8 mouse cellular contexts compared by ENCODE assay signal in the genomic region with DNA sequence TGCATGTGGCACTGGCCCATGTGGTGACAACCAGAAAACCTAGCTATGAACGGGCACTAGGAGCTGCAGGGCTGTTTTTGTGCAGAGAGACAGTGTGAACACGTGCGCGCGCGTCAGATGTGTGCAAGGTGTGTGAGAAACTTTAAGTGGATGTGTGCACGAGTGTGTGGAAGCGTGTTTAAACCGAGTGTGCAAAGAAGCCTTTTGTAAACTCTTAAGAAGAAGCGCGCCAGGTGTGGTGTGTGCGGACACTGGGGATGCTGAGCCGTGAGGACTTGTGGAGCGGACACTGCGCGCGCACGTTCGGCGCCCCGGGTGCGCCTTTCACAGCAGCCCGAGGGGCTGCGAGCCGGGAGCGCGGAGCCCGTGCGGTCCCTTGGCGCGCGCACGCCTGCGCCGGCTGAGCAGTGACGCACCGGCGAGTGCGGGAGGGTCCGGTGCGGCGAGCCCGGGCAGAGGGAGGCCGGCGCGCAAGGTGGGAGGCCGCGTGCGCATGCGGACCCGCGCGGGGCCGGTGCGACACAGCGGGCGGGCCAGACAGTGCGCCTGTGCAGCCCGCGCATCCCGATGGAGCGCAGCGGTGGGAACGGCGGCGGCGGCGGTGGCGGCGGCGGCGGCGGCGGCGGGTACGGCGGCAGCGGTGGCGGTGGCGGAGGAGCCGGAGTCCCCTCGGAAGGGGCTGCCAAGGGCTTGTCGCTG. TPM values are rescaled to one million over a fixed set of nuclear protein-coding genes. Genes with fewer than 3 reads are reported as not detected.
DNase-seq lines count a peak whose midpoint lies in the region; TF ChIP-seq lines count a peak whose summit lies in the region.

A gene (plus strand): TSS at position 443 of the 699 bp plus-strand sequence.

- no peaks in the 10 kb centered on the region for H3K79me2 ChIP-seq in liver, adult 2 months (ENCODE audit: control insufficient read depth, insufficient read depth, low read length)

- no peak for DNase-seq in liver, adult 2 months (ENCODE audit: extremely low read depth, low read depth, low spot score)
- no peak for DNase-seq in liver
- peak; percentile 71 to 78 for DNase-seq in cerebellum, adult 2 months
- peak; percentile 4 to 62 for DNase-seq in frontal cortex, adult 2 months (ENCODE audit: extremely low spot score in 1 of 2, low spot score in 1 of 2)
- peak; percentile 23 to 47 for DNase-seq in layer of hippocampus, postnatal 10 days (ENCODE audit: low spot score in 2 of 2)
- peak; percentile 0 for DNase-seq in lung, postnatal 14 days
- peak; percentile 43 for DNase-seq in right cerebral cortex, postnatal 4 days
- DNase-seq in urinary bladder, postnatal 25 days (ENCODE audit: low spot score): no peak

- no peak within 1 kb of the TSS for H3K27ac ChIP-seq in liver, adult 2 months (replicated peaks; ENCODE audit: insufficient read depth, low read depth, low read length)
- peak within 1 kb of the TSS; percentile 52; the same call in 1 of the 2 replicates for H3K27ac ChIP-seq in cerebellum, adult 2 months (ENCODE audit: insufficient read depth, low read length)

- peaks cover 10% of the 10 kb centered on the region for H3K27me3 ChIP-seq in liver, adult 2 months (ENCODE audit: control insufficient read depth, insufficient read depth, low read length)
- H3K27me3 ChIP-seq in cerebellum, adult 2 months (ENCODE audit: control insufficient read depth, insufficient read depth, low read length): no peaks in the 10 kb centered on the region

- peak within 1 kb of the TSS; percentile 16; the same call in 1 of the 2 replicates for H3K4me3 ChIP-seq in liver, adult 2 months (ENCODE audit: insufficient read depth, low read depth, low read length)
- peak within 1 kb of the TSS; percentile 98 for H3K4me3 ChIP-seq in cerebellum, adult 2 months (replicated peaks; ENCODE audit: insufficient read depth, low read depth, low read length)

- no peak for TF ChIP-seq POLR2A in liver, adult 2 months (IDR thresholded peaks at IDR 0.05; ENCODE audit: extremely low read depth, insufficient read depth, low read length)
- TF ChIP-seq POLR2A in cerebellum, adult 2 months (IDR thresholded peaks at IDR 0.05; ENCODE audit: borderline replicate concordance, insufficient read depth, low read length): no peak

- H3K36me3 ChIP-seq in liver, adult 2 months (ENCODE audit: control insufficient read depth, insufficient read depth, low read length): no peaks in the 10 kb centered on the region

- 12% methylated on average over 45 of the region's 83 CpGs for WGBS in liver, adult 2 months
- WGBS in cerebellum, adult 2 months: 5% methylated on average over 51 of the region's 83 CpGs

- no peak for TF ChIP-seq CTCF in liver, adult 2 months (IDR thresholded peaks at IDR 0.05; ENCODE audit: low read depth, low read length)
- TF ChIP-seq CTCF in cerebellum, adult 2 months (IDR thresholded peaks at IDR 0.05; ENCODE audit: borderline replicate concordance, insufficient read depth, low read depth, low read length): no peak

- no peak within 1 kb of the TSS for H3K9ac ChIP-seq in liver, adult 2 months (ENCODE audit: low read depth, low read length)

- no peaks in the 10 kb centered on the region for H3K4me1 ChIP-seq in liver, adult 2 months (ENCODE audit: control insufficient read depth, insufficient read depth, low read length)
- 0 out of 2 replicates have a peak, but pooled peaks cover 2% of the 10 kb centered on the region for H3K4me1 ChIP-seq in cerebellum, adult 2 months (ENCODE audit: control insufficient read depth, insufficient read depth, low read length)

RNA-seq across cellular contexts. Expression of the gene that starts here (rescaled TPM):
- total RNA-seq in liver, adult 2 months (2014; rRNA removed): 0.20 TPM in 1 of 2 replicates, not detected in the other
- polyA plus RNA-seq in liver, adult 2 months (2012; rRNA removed): not detected in 2 replicates
- 87.1 and 101 TPM in 2 replicates for polyA plus RNA-seq in cerebellum, adult 2 months (2012; rRNA removed)
- 59.6 and 63.0 TPM in 2 replicates for polyA plus RNA-seq in frontal cortex, adult 2 months (2012; rRNA removed)
- 10 to 100 TPM; 64.3 to 87.6 TPM for total RNA-seq in layer of hippocampus, postnatal 10 days (2021)

Comparison
In these comparisons a context has a peak if more than half of its experiments do, and no peak if none do; other contexts are left out.
1. RNA of the gene that starts here (total RNA-seq): 64.3 to 87.6 TPM in layer of hippocampus, postnatal 10 days; 0.20 TPM in liver, adult 2 months; every median in the first group is over 10 times any median in the second.
2. RNA of the gene that starts here (polyA plus RNA-seq): 87.1 to 101 TPM in cerebellum, adult 2 months and 59.6 to 63.0 TPM in frontal cortex, adult 2 months; not detected in liver, adult 2 months; every median in the first group is over 10 times any median in the second.
3. DNase-seq: peak in cerebellum, adult 2 months (2 of 2), frontal cortex, adult 2 months (2 of 2), layer of hippocampus, postnatal 10 days (2 of 2), lung, postnatal 14 days (single experiment) and right cerebral cortex, postnatal 4 days (single experiment); none in liver, adult 2 months (single experiment), liver (single experiment) and urinary bladder, postnatal 25 days (single experiment).